Mouse (Mus musculus) MEL (cell line): ENCODE measurements around the gene Hdac4. TPM values are rescaled to one million over a fixed set of nuclear protein-coding genes. Genes with fewer than 3 reads are reported as not detected.

ENCODE experiments used
- DNase-seq: peaks from one replicate; pipeline ENCODE4 v3.0.0; 2011; ENCODE audit warnings: low read depth, low spot score
- H3K27ac ChIP-seq: 2 replicates; pipeline ENCODE4 v1.5.1; 2012; ENCODE audit warnings: low read depth, mild to moderate bottlenecking, control low read depth, low read length, moderate library complexity; ENCODE audit not compliant: control insufficient read depth
- H3K27me3 ChIP-seq, 2 experiments: fragments of 150-350 bp in 1 of 2; sonication (generic) in 1 of 2; 2 replicates each; pipeline ENCODE4 v1.6.1; 2012; ENCODE audit warnings: low read length in 2 of 2, mild to moderate bottlenecking in 2 of 2, improper control_type of control experiment in 1 of 2, moderate library complexity in 1 of 2; ENCODE audit not compliant: insufficient read depth in 2 of 2, control insufficient read depth in 1 of 2
- H3K36me3 ChIP-seq, 2 experiments: 2 replicates each; pipeline ENCODE4 v1.6.1; 2012 to 2014; ENCODE audit warnings: low read length in 2 of 2, improper control_type of control experiment in 1 of 2, inconsistent platforms in 1 of 2, mild to moderate bottlenecking in 1 of 2; ENCODE audit not compliant: insufficient read depth in 2 of 2, control insufficient read depth in 1 of 2
- H3K4me1 ChIP-seq, 2 experiments: fragments of 150-350 bp in 1 of 2; sonication (generic) in 1 of 2; 2 replicates each; pipeline ENCODE4 v1.6.1; 2012; ENCODE audit warnings: low read length in 2 of 2, improper control_type of control experiment in 1 of 2, mild to moderate bottlenecking in 1 of 2; ENCODE audit not compliant: insufficient read depth in 2 of 2, control insufficient read depth in 1 of 2
- H3K4me3 ChIP-seq, 2 experiments: fragments of 150-350 bp in 1 of 2; sonication (generic) in 1 of 2; 2 replicates each; pipeline ENCODE4 v1.5.1; 2012; ENCODE audit warnings: low read depth in 2 of 2, low read length in 2 of 2, mild to moderate bottlenecking in 2 of 2, moderate library complexity in 2 of 2, control low read depth in 1 of 2, improper control_type of control experiment in 1 of 2; ENCODE audit not compliant: control insufficient read depth in 1 of 2, insufficient read depth in 1 of 2
- H3K79me2 ChIP-seq: 2 replicates; pipeline ENCODE4 v1.6.1; 2012; ENCODE audit warnings: mild to moderate bottlenecking, low read length, moderate library complexity; ENCODE audit not compliant: control insufficient read depth, poor library complexity, insufficient read depth
- H3K9ac ChIP-seq: 2 replicates; pipeline ENCODE4 v1.6.1; 2012; ENCODE audit warnings: low read depth, mild to moderate bottlenecking, control low read depth, low read length, moderate library complexity; ENCODE audit not compliant: control insufficient read depth, poor library complexity, severe bottlenecking
- H3K9me3 ChIP-seq: fragments of 150-350 bp; sonication (generic); replicated peaks from 2 replicates; pipeline ENCODE4 v1.6.1; 2012; ENCODE audit warnings: mild to moderate bottlenecking, low read length, improper control_type of control experiment, moderate library complexity; ENCODE audit not compliant: insufficient read depth
- BHLHE40 ChIP-seq: IDR thresholded peaks from 2 replicates; pipeline ENCODE4 v1.6.1; 2012; ENCODE audit warnings: low read depth, mild to moderate bottlenecking, inconsistent platforms, low read length, improper control_type of control experiment, borderline replicate concordance
- CHD2 ChIP-seq: IDR thresholded peaks from 2 replicates; pipeline ENCODE4 v1.6.1; 2011; ENCODE audit warnings: low read length, improper control_type of control experiment
- CTCF ChIP-seq, 3 experiments: IDR thresholded peaks in 2 of 3; conservative IDR thresholded peaks in 1 of 3; 2 replicates each; pipeline ENCODE4 v1.5.1; 2011 to 2012; ENCODE audit warnings: low read length in 3 of 3, low read depth in 2 of 3, mild to moderate bottlenecking in 2 of 3, improper control_type of control experiment in 1 of 3, inconsistent platforms in 1 of 3, mixed read lengths in 1 of 3, moderate library complexity in 1 of 3; ENCODE audit not compliant: control insufficient read depth in 1 of 3, insufficient read depth in 1 of 3, poor library complexity in 1 of 3, severe bottlenecking in 1 of 3
- E2F4 ChIP-seq: IDR thresholded peaks from 2 replicates; pipeline ENCODE4 v1.6.1; 2011; ENCODE audit warnings: low read depth, low read length, improper control_type of control experiment, borderline replicate concordance
- ELF1 ChIP-seq: IDR thresholded peaks from 2 replicates; pipeline ENCODE4 v1.6.1; 2014; ENCODE audit warnings: low read depth, mild to moderate bottlenecking, inconsistent platforms, low read length, improper control_type of control experiment, moderate library complexity
- EP300 ChIP-seq, 2 experiments: IDR thresholded peaks; 2 replicates each; pipeline ENCODE4 v1.6.1; 2011; ENCODE audit warnings: improper control_type of control experiment in 2 of 2, low read length in 2 of 2, low read depth in 1 of 2, mild to moderate bottlenecking in 1 of 2
- ETS1 ChIP-seq: IDR thresholded peaks from 2 replicates; pipeline ENCODE4 v1.6.1; 2012; ENCODE audit warnings: low read depth, mild to moderate bottlenecking, inconsistent platforms, low read length, improper control_type of control experiment, moderate library complexity
- GABPA ChIP-seq: IDR thresholded peaks from 2 replicates; pipeline ENCODE4 v1.6.1; 2012; ENCODE audit warnings: low read depth, mild to moderate bottlenecking, inconsistent platforms, low read length, improper control_type of control experiment, moderate library complexity
- GATA1 ChIP-seq: IDR thresholded peaks from 2 replicates; pipeline ENCODE4 v1.6.1; 2011; ENCODE audit warnings: low read depth, low read length, improper control_type of control experiment
- HCFC1 ChIP-seq: IDR thresholded peaks from 2 replicates; pipeline ENCODE4 v1.6.1; 2012; ENCODE audit warnings: low read depth, mild to moderate bottlenecking, inconsistent platforms, low read length, improper control_type of control experiment, moderate library complexity
- JUND ChIP-seq: IDR thresholded peaks from 2 replicates; pipeline ENCODE4 v1.6.1; 2011; ENCODE audit warnings: low read depth, mild to moderate bottlenecking, improper control_type of control experiment, low read length
- KAT2A ChIP-seq: conservative IDR thresholded peaks from 2 replicates; pipeline ENCODE4 v1.6.1; 2012; ENCODE audit warnings: low read depth, low read length, improper control_type of control experiment, inconsistent platforms
- MAFK ChIP-seq: IDR thresholded peaks from 2 replicates; pipeline ENCODE4 v1.6.1; 2011; ENCODE audit warnings: low read depth, mild to moderate bottlenecking, low read length, improper control_type of control experiment, borderline replicate concordance
- MAX ChIP-seq: IDR thresholded peaks from 2 replicates; pipeline ENCODE4 v1.6.1; 2011; ENCODE audit warnings: low read length, improper control_type of control experiment
- MXI1 ChIP-seq: IDR thresholded peaks from 2 replicates; pipeline ENCODE4 v1.6.1; 2011; ENCODE audit warnings: mild to moderate bottlenecking, low read depth, low read length, improper control_type of control experiment
- MYB ChIP-seq: IDR thresholded peaks from 2 replicates; pipeline ENCODE4 v1.6.1; 2011; ENCODE audit warnings: mild to moderate bottlenecking, low read depth, low read length, improper control_type of control experiment
- MYC ChIP-seq: IDR thresholded peaks from 2 replicates; pipeline ENCODE4 v1.6.1; 2011; ENCODE audit warnings: low read depth, mild to moderate bottlenecking, low read length, improper control_type of control experiment, moderate library complexity
- NELFE ChIP-seq: IDR thresholded peaks from 2 replicates; pipeline ENCODE4 v1.6.1; 2011; ENCODE audit warnings: low read depth, low read length, improper control_type of control experiment
- POLR2AphosphoS5 ChIP-seq: IDR thresholded peaks from 2 replicates; pipeline ENCODE4 v1.6.1; 2012; ENCODE audit warnings: low read depth, borderline replicate concordance, mild to moderate bottlenecking, inconsistent platforms, low read length, moderate library complexity, mixed read lengths
- RAD21 ChIP-seq: IDR thresholded peaks from 2 replicates; pipeline ENCODE4 v1.6.1; 2011; ENCODE audit warnings: mild to moderate bottlenecking, low read depth, low read length, improper control_type of control experiment
- RCOR1 ChIP-seq: IDR thresholded peaks from 2 replicates; pipeline ENCODE4 v1.6.1; 2012; ENCODE audit warnings: low read depth, mild to moderate bottlenecking, inconsistent platforms, low read length, improper control_type of control experiment
- SIN3A ChIP-seq: IDR thresholded peaks from 2 replicates; pipeline ENCODE4 v1.6.1; 2012; ENCODE audit warnings: low read length, improper control_type of control experiment, inconsistent platforms
- SMC3 ChIP-seq: IDR thresholded peaks from 2 replicates; pipeline ENCODE4 v1.6.1; 2011; ENCODE audit warnings: low read depth, low read length, improper control_type of control experiment
- UBTF ChIP-seq: IDR thresholded peaks from 2 replicates; pipeline ENCODE4 v1.6.1; 2012; ENCODE audit warnings: low read depth, mild to moderate bottlenecking, inconsistent platforms, low read length, improper control_type of control experiment, moderate library complexity, borderline replicate concordance; ENCODE audit not compliant: insufficient read depth
- USF1 ChIP-seq: IDR thresholded peaks from 2 replicates; pipeline ENCODE4 v1.6.1; 2014; ENCODE audit warnings: low read depth, mild to moderate bottlenecking, inconsistent platforms, low read length, improper control_type of control experiment, moderate library complexity
- ZMIZ1 ChIP-seq: IDR thresholded peaks from 2 replicates; pipeline ENCODE4 v1.6.1; 2012; ENCODE audit warnings: low read depth, mild to moderate bottlenecking, inconsistent platforms, low read length, improper control_type of control experiment, moderate library complexity
- polyA plus RNA-seq, 2 experiments: library from polyadenylated mRNA; stranded (reverse) in 1 of 2; unstranded in 1 of 2; fragments of >175 nt in 1 of 2; fragments of >200 nt in 1 of 2; gene quantifications; 2 replicates each; pipeline versions ENCODE4 v1.2.1 to v1.2.4; 2012; ENCODE audit warnings: low replicate concordance in 2 of 2, low read depth in 1 of 2; ENCODE audit not compliant: insufficient read length in 2 of 2, insufficient read depth in 1 of 2, missing spikeins in 1 of 2
- total RNA-seq: library from RNA; depleted of rRNA; stranded (reverse); fragments of 300-350 nt; gene quantifications from 2 replicates; pipeline ENCODE4 v1.2.3, GENCODE M21; 2012

Hdac4 gene
- total and polyA plus RNA-seq, 3 experiments = 11.0 to 19.5 (median 12.3) TPM

GRCm38 (mm10) chr1:91947441-91947840 lies 248.1 kb downstream of the Hdac4 start:
- TF ChIP-seq E2F4 = no peak
- H3K9ac ChIP-seq = no peak overlapping the region
- H3K9me3 ChIP-seq = no peaks in the 10 kb centered on the region
- no peak overlapping the region for H3K4me3 ChIP-seq
- no peaks in the 10 kb centered on the region for H3K4me1 ChIP-seq
- H3K36me3 ChIP-seq = no peaks in the 10 kb centered on the region; a peak in 1 of 4 replicates
- H3K27ac ChIP-seq = no peak overlapping the region
- no peaks in the 10 kb centered on the region for H3K27me3 ChIP-seq
- no peak for DNase-seq
- H3K79me2 ChIP-seq = no peaks in the 10 kb centered on the region

GRCm38 (mm10) chr1:91942583-91942982 lies 252.9 kb downstream of the Hdac4 start:
- no peak overlapping the region for H3K27ac ChIP-seq
- H3K4me1 ChIP-seq = no peaks in the 10 kb centered on the region
- H3K79me2 ChIP-seq = no peaks in the 10 kb centered on the region
- H3K36me3 ChIP-seq = no peaks in the 10 kb centered on the region; a peak in 1 of 4 replicates
- no peak for TF ChIP-seq RCOR1
- TF ChIP-seq CHD2 = no peak
- TF ChIP-seq POLR2AphosphoS5 = no peak
- TF ChIP-seq GATA1 = no peak
- TF ChIP-seq BHLHE40 = no peak
- no peak for TF ChIP-seq RAD21
- TF ChIP-seq HCFC1 = no peak
- TF ChIP-seq NELFE = no peak
- no peak for TF ChIP-seq JUND
- no peak for TF ChIP-seq MYB
- no peak for TF ChIP-seq MXI1
- TF ChIP-seq CTCF (IDR thresholded peaks at IDR 0.05 in 2 of 3, conservative IDR thresholded peaks at IDR 0.05 in 1 of 3; ENCODE audit: control insufficient read depth in 1 of 3, insufficient read depth in 1 of 3, low read depth in 2 of 3, low read length in 3 of 3, poor library complexity in 1 of 3, severe bottlenecking in 1 of 3) = no peak
- TF ChIP-seq SIN3A = no peak
- TF ChIP-seq E2F4 = no peak
- no peak for TF ChIP-seq SMC3
- TF ChIP-seq EP300 (IDR thresholded peaks at IDR 0.05; ENCODE audit: low read depth in 1 of 2, low read length in 2 of 2) = no peak
- TF ChIP-seq MAFK = no peak
- no peaks in the 10 kb centered on the region for H3K27me3 ChIP-seq
- no peak overlapping the region for H3K9ac ChIP-seq
- no peaks in the 10 kb centered on the region for H3K9me3 ChIP-seq
- no peak for DNase-seq
- H3K4me3 ChIP-seq = no peak overlapping the region

GRCm38 (mm10) chr1:91942031-91942430 lies 253.5 kb downstream of the Hdac4 start:
- no peaks in the 10 kb centered on the region for H3K79me2 ChIP-seq
- H3K36me3 ChIP-seq = no peaks in the 10 kb centered on the region; a peak in 1 of 4 replicates
- H3K4me3 ChIP-seq = no peak overlapping the region
- DNase-seq = no peak
- no peak overlapping the region for H3K27ac ChIP-seq
- H3K4me1 ChIP-seq = no peaks in the 10 kb centered on the region
- no peak overlapping the region for H3K9ac ChIP-seq
- H3K27me3 ChIP-seq = no peaks in the 10 kb centered on the region
- no peaks in the 10 kb centered on the region for H3K9me3 ChIP-seq
- TF ChIP-seq ETS1 (no peak), MYC (no peak), GABPA (no peak), BHLHE40 (no peak), RCOR1 (no peak), KAT2A (no peak), ELF1 (no peak), MAX (no peak), UBTF (no peak), E2F4 (no peak), NELFE (no peak), CHD2 (no peak), GATA1 (no peak), MYB (no peak), ZMIZ1 (no peak), MAFK (no peak), USF1 (no peak), MXI1 (no peak)
